Mouse (Mus musculus): ENCODE measurements at regions not wholly inside any gene's neighbourhood (a gene's known extent, or its start where the extent isn't known, plus 50 kb on each side); places are given as distances from the start of the nearest gene placed in this dataset.

GRCm38 (mm10) chr17:79489306-79489705, 122.4 kb upstream of the Rmdn2 start:
- TF ChIP-seq HCFC1 (IDR thresholded peaks at IDR 0.05; ENCODE audit: borderline replicate concordance, insufficient read depth, low read length) (no peak), MAFK (IDR thresholded peaks at IDR 0.05; ENCODE audit: insufficient read depth, low read depth, low read length) (no peak)

All from ES-E14 (cell line).